Mouse (Mus musculus): ENCODE results near the gene Espnl. TPM values are rescaled to one million over a fixed set of nuclear protein-coding genes. Genes with fewer than 3 reads are reported as not detected.

Gene Espnl
- polyA plus RNA-seq, 1 experiment from 2014 or later, result 0.04 TPM

DNA sequence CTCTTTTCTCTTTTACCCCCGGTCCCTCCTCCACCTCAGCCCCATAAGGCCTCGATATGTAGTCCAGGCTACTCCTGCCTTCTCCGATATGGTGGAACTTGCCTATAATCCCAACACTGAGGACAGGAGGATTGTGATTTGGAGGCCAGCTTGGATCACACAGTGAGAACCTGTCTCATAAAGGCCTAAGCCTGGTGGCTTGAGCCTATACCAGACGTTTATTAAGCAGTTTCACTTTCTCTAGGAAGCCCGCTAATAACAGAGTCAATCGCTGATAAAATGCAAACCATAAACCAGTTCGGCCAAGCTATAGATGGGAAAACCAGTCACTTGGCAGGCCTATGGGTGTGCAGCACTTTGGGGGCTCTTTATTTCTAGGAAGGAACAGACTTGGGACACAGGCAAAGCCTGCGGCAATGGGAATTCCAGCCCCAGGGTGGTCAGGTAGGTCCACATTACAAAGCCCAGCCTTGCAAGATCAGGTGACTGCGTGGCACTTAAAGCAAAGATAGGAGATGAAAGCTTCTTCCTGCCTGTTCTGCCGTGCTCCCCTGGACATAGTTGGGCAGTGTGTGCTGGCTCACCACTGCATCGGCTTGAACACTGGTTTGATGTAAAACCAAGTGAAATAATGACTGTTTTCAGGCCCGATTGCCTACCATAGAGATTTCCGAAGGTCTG is 22.7 kb upstream of the Espnl start:
- Histone ChIP-seq H3K27ac (peak overlapping the region; percentile 48; the same call in 1 of the 2 replicates), H3K4me1 (replicated peaks) (peaks cover 19% of the 10 kb centered on the region), H3K36me3 (no peaks in the 10 kb centered on the region), H3K27me3 (replicated peaks) (no peaks in the 10 kb centered on the region), H3K4me2 (replicated peaks) (peak overlapping the region; percentile 80), H3K4me3 (replicated peaks) (peak overlapping the region; percentile 88), H3K9me3 (no peaks in the 10 kb centered on the region), H3K9ac (peak overlapping the region; percentile 79)
- ATAC-seq, result no peak
- WGBS, result 68% methylated on average over 13 of the region's 13 CpGs

DNA sequence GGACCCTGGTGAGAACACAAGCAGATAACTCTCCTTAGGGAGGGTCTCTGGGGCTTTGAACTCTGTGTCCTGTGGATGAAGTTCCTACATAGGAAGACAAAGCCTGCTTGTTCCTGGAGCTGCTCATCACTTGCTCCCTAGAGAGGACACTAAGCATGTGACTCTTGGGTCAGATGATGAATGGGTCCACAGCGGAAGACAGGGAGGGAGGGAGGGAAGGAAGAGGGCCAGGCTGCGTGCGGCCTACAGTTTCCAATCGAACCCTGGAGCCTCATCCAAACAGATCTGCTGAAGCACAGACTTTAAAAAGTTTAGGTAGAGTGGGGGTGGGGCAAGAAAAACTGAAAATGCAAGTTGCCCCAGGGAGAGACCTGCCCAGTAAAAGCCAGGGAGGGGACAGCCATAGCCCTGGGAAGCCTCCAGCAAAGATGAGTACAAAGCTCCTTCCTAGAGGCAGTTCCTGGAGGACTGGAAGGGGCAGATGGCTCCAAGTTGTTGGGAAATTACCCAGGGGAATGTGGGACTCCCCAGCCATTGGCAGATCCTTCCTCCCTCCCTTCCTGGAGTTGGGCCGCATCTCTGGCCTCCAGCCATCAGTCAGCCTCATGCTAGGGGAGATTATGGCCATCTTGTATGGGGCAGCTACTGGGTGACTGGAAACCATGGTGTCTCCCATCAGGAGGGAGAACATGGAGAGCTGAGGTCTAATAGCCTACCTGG is 22.0 kb upstream of the Espnl start:
- Histone ChIP-seq H3K4me1 (replicated peaks) (peaks cover 19% of the 10 kb centered on the region), H3K27ac (no peak overlapping the region), H3K4me3 (replicated peaks) (no peak overlapping the region), H3K4me2 (replicated peaks) (0 out of 2 replicates have a peak overlapping the region, but pooled peaks have one; percentile 4), H3K36me3 (0 out of 2 replicates have a peak, but pooled peaks cover 1% of the 10 kb centered on the region), H3K27me3 (replicated peaks) (no peaks in the 10 kb centered on the region), H3K9ac (no peak overlapping the region), H3K9me3 (no peaks in the 10 kb centered on the region)
- 60% methylated on average over 5 of the region's 5 CpGs for WGBS
- ATAC-seq, result no peak

DNA sequence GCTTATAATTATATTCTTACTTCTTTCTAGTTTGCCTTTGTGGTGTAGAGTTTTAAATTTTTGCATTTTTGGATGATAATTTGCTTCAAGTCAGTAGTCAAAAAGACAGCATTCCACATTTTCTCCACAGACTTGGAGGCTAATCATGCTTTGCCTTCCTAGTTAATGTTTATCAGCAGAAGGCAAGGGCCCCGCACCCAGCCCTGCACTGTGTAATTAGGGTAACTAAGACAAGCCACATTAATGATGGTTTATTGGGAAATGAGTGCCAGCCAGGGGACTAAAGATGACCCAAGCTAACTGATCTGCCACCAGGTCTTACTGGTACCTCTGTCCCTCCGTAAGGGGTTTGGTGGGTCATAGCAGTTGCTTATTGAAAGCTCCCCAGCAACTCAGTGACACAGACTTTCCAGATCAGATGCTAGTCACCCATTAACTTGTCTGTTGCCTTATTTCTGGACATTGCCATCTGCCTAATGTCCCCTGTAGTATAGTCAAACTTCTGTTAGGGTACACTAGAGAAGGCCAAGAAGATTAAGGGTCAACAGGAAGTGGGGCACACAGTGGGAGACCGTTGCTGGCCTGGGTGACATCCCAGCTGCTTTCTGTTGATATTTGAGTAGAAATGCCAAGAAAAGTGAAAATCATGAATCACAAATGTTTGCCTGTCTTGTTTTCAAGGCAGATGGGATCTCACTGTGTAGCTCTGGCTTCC is 20.5 kb upstream of the Espnl start:
- ATAC-seq, result no peak
- Histone ChIP-seq H3K4me1 (replicated peaks) (peaks cover 19% of the 10 kb centered on the region), H3K4me2 (replicated peaks) (no peak overlapping the region), H3K4me3 (replicated peaks) (no peak overlapping the region), H3K27me3 (replicated peaks) (no peaks in the 10 kb centered on the region), H3K27ac (peak overlapping the region; percentile 11; the same call in 1 of the 2 replicates), H3K9ac (no peak overlapping the region), H3K9me3 (no peaks in the 10 kb centered on the region), H3K36me3 (0 out of 2 replicates have a peak, but pooled peaks cover 7% of the 10 kb centered on the region)
- 43% methylated on average over 3 of the region's 3 CpGs for WGBS

DNA sequence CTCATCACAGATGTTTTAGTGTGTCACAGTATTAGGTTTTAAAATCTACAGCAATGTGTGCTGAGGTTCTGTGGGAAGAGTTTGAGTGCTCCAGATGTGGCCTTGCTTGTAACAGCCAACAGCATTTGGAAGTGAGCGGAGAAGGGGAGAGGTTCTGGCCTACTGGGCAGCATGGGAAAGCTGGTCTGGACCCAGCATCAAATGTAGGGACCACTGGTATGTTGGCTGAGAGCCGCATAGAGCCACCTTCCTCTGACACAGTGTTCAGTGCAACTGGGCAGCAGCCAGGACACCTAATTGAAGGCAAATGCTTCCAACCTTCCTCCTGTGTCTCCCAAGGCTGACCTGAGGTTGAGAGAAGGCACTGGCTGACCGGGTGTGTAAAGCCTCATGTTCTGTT is 19.9 kb upstream of the Espnl start:
- H3K4me3 ChIP-seq (replicated peaks), result no peak overlapping the region
- WGBS, result 79% methylated on average over 3 of the region's 3 CpGs
- 0 out of 2 replicates have a peak overlapping the region, but pooled peaks have one; percentile 27 for H3K27ac ChIP-seq
- 0 out of 2 replicates have a peak, but pooled peaks cover 7% of the 10 kb centered on the region for H3K36me3 ChIP-seq
- ATAC-seq, result no peak
- H3K4me1 ChIP-seq (replicated peaks), result peaks cover 19% of the 10 kb centered on the region
- no peaks in the 10 kb centered on the region for H3K9me3 ChIP-seq
- no peak overlapping the region for H3K9ac ChIP-seq
- no peaks in the 10 kb centered on the region for H3K27me3 ChIP-seq (replicated peaks)
- no peak overlapping the region for H3K4me2 ChIP-seq (replicated peaks)

DNA sequence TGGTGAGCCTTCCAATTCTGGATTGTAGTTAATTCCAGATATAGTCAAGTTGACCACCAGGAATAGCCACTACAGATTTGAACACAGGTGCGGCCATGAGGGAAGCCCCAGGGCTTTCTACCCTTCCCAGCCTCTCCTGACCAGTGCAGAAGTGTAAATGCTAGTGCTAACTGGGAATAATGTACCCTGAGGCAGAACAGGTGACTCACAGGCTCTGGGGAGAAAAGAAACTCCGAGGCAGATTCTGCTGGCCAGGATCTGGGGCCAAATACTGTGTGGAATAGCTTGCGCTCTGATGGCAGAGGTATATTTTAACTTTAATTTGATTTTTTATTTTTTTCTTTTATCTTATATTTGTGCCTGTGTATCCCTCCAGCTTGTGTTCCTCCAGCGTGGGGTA is 17.3 kb upstream of the Espnl start:
- Histone ChIP-seq H3K27ac (no peak overlapping the region), H3K4me1 (replicated peaks) (peaks cover 11% of the 10 kb centered on the region), H3K4me2 (replicated peaks) (no peak overlapping the region), H3K27me3 (replicated peaks) (no peaks in the 10 kb centered on the region), H3K9ac (no peak overlapping the region), H3K36me3 (peaks cover 22% of the 10 kb centered on the region), H3K9me3 (no peaks in the 10 kb centered on the region), H3K4me3 (replicated peaks) (no peak overlapping the region)
- no peak for ATAC-seq
- 91% methylated on average over 4 of the region's 4 CpGs for WGBS

DNA sequence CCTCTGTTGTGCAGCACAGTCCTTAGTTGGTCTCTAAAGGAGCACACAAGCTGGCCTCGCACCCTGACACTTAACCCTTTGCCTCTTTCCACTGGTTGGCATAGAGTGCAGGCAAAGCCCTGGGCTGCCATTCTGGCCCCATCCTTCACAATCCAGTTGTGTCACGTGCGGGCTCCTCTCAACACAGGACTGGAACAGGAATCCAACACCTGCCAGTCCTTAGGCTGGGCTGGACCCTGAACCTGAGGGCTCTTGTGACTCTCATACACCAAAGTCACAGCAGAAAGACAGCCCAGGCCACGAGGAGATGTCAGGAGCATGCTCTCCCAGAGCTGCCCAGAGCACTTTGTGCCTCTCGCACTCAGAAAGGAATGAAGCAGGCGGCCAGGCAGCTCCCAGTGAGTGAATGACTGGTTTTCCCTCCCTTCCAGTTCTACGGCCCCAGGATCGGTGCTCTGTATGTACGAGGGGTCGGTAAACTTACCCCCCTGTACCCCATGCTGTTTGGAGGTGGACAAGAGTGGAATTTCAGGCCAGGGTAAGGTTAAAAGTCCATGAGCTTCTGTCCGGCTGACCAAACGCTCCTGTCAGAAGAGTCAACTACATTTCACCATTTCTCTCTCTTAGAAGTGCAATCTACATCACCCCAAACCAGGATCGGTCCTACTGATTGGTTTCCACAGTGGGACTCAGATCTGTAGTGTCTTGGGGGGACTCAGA is 12.3 kb upstream of the Espnl start:
- H3K9me3 ChIP-seq, result no peaks in the 10 kb centered on the region
- ATAC-seq, result no peak
- H3K36me3 ChIP-seq, result peaks cover 22% of the 10 kb centered on the region
- no peak overlapping the region for H3K27ac ChIP-seq
- H3K4me1 ChIP-seq (replicated peaks), result no peaks in the 10 kb centered on the region
- H3K4me3 ChIP-seq (replicated peaks), result no peak overlapping the region
- no peak overlapping the region for H3K9ac ChIP-seq
- no peaks in the 10 kb centered on the region for H3K27me3 ChIP-seq (replicated peaks)
- WGBS, result 93% methylated on average over 13 of the region's 13 CpGs
- H3K4me2 ChIP-seq (replicated peaks), result no peak overlapping the region

DNA sequence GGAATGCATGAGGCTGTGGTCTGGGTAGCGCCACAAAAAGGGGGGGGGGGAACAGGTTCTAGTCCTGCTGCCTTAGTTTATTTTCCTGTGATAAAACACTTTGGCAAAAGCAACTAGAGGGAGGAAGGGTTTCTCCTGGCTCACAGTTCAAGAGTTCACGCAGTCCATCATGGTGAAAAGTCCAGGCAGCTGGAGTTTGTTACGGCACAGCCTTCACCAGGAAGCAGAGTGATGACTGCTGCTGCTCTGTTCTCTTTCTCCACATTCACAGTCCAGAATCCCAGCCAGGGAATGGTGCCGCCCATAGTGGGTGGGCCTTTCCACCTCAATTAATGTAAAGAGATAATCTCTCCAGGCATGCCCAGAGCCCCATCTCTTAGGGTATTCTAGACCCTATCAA is 9.6 kb upstream of the Espnl start:
- Histone ChIP-seq H3K4me3 (replicated peaks) (no peak overlapping the region), H3K27me3 (replicated peaks) (no peaks in the 10 kb centered on the region), H3K4me2 (replicated peaks) (no peak overlapping the region), H3K36me3 (peaks cover 15% of the 10 kb centered on the region), H3K27ac (no peak overlapping the region), H3K9me3 (no peaks in the 10 kb centered on the region), H3K9ac (no peak overlapping the region), H3K4me1 (replicated peaks) (no peaks in the 10 kb centered on the region)
- 76% methylated on average over 4 of the region's 4 CpGs for WGBS
- no peak for ATAC-seq

DNA sequence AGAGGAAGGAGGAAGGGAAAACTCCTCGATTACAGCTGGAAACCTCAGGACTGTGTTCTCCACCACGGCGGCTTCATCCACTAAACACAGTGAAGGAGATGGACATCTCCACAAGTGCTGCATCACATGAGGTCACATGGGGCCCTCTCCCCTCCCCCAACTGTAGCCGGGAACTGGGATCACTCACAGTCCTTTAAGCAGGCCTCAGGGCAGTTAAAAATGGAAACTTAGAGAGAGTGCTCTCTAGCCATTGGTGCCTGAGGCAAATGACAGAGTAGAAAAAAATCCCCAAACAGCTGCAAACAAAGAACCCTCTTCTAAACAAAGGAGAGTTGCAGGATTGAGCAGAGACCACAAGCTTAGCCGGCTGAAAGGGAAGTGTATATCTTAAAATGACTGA is 8.6 kb upstream of the Espnl start:
- H3K4me2 ChIP-seq (replicated peaks), result no peak overlapping the region; the same call in 1 of the 2 replicates
- H3K27ac ChIP-seq, result peak overlapping the region; percentile 45; the same call in 1 of the 2 replicates
- H3K9ac ChIP-seq, result no peak overlapping the region
- H3K4me1 ChIP-seq (replicated peaks), result no peaks in the 10 kb centered on the region
- no peak overlapping the region for H3K4me3 ChIP-seq (replicated peaks)
- no peaks in the 10 kb centered on the region for H3K9me3 ChIP-seq
- WGBS, result 38% methylated on average over 5 of the region's 5 CpGs
- H3K36me3 ChIP-seq, result peaks cover 10% of the 10 kb centered on the region
- peak; percentile 22; the same call in 1 of the 2 replicates for ATAC-seq
- no peaks in the 10 kb centered on the region for H3K27me3 ChIP-seq (replicated peaks)

DNA sequence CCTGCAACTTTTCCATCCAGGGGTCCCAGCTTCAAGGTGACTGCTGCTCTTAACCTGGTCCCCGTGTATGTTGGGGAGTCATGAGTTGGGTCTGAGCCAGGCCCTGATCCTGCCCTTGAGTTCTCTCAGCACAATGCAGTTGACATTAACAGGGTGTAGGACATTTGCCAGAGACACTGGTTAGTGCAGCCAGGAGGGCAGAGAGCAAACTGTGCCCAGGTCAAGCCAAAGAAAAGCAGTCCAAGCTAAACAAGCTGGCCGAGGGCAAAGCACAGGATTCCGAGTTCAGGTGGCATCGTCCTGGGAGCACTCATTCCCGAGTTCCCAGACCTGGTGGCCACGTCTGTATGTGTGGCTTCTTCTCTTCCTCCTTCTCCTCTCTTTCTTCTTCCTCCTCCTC is 4.2 kb upstream of the Espnl start:
- no peak overlapping the region for H3K4me3 ChIP-seq (replicated peaks)
- H3K27me3 ChIP-seq (replicated peaks), result no peaks in the 10 kb centered on the region
- 78% methylated on average over 6 of the region's 6 CpGs for WGBS
- 0 out of 2 replicates have a peak, but pooled peaks cover 2% of the 10 kb centered on the region for H3K4me1 ChIP-seq (replicated peaks)
- H3K4me2 ChIP-seq (replicated peaks), result no peak overlapping the region
- no peak overlapping the region for H3K9ac ChIP-seq
- H3K36me3 ChIP-seq, result no peaks in the 10 kb centered on the region
- no peak for ATAC-seq
- no peaks in the 10 kb centered on the region for H3K9me3 ChIP-seq
- H3K27ac ChIP-seq, result no peak overlapping the region

DNA sequence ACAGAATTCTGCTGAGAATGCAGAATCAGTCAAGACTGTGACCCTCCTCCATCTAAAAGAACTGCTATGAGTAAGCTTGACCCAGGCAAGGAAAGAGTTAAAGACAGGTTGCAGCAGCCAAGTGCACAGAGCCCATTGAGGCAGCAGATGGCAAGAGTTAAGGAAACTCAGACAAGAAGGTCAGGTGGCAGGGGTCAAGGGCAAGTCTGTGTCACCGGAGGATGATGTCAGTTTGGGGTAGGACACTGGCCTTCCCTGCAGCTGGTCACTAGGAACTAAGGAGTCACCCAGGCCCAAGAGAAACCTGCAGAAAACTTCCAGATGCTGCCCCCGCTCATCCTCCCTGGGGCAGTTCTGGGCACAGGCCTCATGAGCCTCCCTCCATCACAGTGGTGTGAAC is 2.8 kb downstream of the Espnl start:
- no peak for ATAC-seq
- Histone ChIP-seq H3K4me3 (replicated peaks) (no peak overlapping the region), H3K9ac (no peak overlapping the region), H3K4me2 (replicated peaks) (no peak overlapping the region), H3K9me3 (no peaks in the 10 kb centered on the region), H3K36me3 (no peaks in the 10 kb centered on the region), H3K4me1 (replicated peaks) (0 out of 2 replicates have a peak, but pooled peaks cover 2% of the 10 kb centered on the region), H3K27me3 (replicated peaks) (no peaks in the 10 kb centered on the region), H3K27ac (no peak overlapping the region)
- 77% methylated on average over 2 of the region's 2 CpGs for WGBS

DNA sequence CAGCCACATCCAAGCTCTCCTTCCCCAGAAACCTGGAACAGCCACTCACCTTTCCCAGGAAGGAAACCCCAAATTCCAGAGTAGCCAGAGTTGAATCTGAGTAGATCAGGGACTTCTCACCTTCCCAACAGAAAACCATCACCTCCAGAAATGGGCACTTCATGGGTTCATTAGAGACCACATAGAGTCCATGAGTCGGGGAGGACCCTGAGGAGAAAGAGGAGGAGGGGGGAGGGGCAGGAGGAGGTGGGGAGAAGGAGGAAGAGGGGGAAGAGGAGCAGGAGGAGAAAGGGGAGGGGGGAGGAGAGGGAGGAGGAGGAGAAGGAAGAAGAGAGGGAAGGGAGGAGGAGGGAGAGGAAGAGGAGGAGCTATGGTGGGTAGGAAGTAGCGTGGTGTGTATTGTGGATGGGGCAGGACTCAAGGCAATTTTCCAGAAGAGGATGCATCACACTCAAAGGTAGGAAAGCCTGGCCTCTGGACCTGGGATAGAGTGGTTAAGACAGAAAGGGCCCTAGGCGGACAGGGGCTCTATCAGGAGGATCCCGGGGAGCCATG is 3.7 kb downstream of the Espnl start:
- no peak for ATAC-seq

More for the DNA sequence above, 3.7 kb downstream of the Espnl start:
- 68% methylated on average over 4 of the region's 4 CpGs for WGBS
- Histone ChIP-seq H3K4me3 (replicated peaks) (no peak overlapping the region), H3K4me1 (replicated peaks) (0 out of 2 replicates have a peak, but pooled peaks cover 2% of the 10 kb centered on the region), H3K27me3 (replicated peaks) (no peaks in the 10 kb centered on the region), H3K4me2 (replicated peaks) (no peak overlapping the region), H3K9me3 (no peaks in the 10 kb centered on the region), H3K27ac (no peak overlapping the region), H3K9ac (no peak overlapping the region), H3K36me3 (no peaks in the 10 kb centered on the region)

Data from intestine, embryonic 15.5 days (tissue).